Mouse (Mus musculus): ENCODE results near the gene Gpc3. TPM values are rescaled to one million over a fixed set of nuclear protein-coding genes. Genes with fewer than 3 reads are reported as not detected.

Gpc3 gene
- total RNA-seq, 1 experiment from 2014 or later, result 1.8 TPM

- ATAC-seq (replicated peaks in 1 of 2; ENCODE audit: insufficient read depth in 1 of 2, low FRiP score in 2 of 2, low TSS enrichment in 1 of 2, low read depth in 1 of 2, poor library complexity in 2 of 2, severe bottlenecking in 2 of 2), result no peak
Observed at GRCm38 (mm10) chrX:52603143-52603542, 10.6 kb downstream of the Gpc3 start.

DNA sequence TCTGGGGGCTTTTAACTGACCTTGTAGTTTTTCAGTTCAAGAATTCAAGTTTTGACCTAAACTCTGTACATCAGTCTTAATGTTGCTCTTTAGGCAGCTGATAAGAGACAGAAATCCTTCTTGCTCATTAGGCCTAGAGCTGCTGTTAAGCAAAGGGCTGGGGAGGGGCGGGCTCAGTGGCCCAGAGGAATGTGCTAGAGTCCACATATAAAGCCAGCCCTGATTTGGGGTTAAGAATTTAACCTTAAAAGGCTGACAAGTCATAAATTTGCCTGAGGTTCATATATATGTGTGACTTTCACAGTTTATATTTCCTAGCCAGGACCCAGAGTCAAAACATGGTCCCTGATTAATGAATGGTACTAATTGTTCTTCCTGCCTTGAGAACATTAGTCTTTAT is 14.5 kb downstream of the Gpc3 start:
- no peak for ATAC-seq (replicated peaks in 1 of 2; ENCODE audit: insufficient read depth in 1 of 2, low FRiP score in 2 of 2, low TSS enrichment in 1 of 2, low read depth in 1 of 2, poor library complexity in 2 of 2, severe bottlenecking in 2 of 2)

GRCm38 (mm10) chrX:52587671-52588070 is 26.1 kb downstream of the Gpc3 start:
- no peak for ATAC-seq (replicated peaks in 1 of 2; ENCODE audit: insufficient read depth in 1 of 2, low FRiP score in 2 of 2, low TSS enrichment in 1 of 2, low read depth in 1 of 2, poor library complexity in 2 of 2, severe bottlenecking in 2 of 2)

DNA sequence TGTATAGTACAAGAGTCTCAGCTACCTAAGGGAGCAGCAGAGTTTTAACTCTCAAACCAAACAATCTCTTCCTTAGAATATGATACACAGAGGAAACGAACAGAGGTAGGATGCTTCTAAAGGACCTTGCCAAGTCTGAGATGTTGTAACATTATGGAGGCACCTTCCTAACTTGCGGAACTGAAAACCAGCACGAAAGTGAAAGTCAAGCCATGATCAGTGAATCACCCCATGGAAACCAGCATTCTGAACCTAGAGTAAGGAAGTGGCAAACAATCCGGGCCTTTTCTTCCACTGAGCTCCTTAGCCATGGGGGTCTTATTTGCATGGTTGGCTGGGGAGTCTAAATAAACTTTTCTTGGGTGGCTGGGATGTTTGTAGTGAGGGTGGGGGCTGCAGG is 53.8 kb downstream of the Gpc3 start:
- no peak for ATAC-seq (replicated peaks in 1 of 2; ENCODE audit: insufficient read depth in 1 of 2, low FRiP score in 2 of 2, low TSS enrichment in 1 of 2, low read depth in 1 of 2, poor library complexity in 2 of 2, severe bottlenecking in 2 of 2)

- ATAC-seq (replicated peaks in 1 of 2; ENCODE audit: insufficient read depth in 1 of 2, low FRiP score in 2 of 2, low TSS enrichment in 1 of 2, low read depth in 1 of 2, poor library complexity in 2 of 2, severe bottlenecking in 2 of 2), result no peak
Observed at GRCm38 (mm10) chrX:52558526-52558925, 55.2 kb downstream of the Gpc3 start.

DNA sequence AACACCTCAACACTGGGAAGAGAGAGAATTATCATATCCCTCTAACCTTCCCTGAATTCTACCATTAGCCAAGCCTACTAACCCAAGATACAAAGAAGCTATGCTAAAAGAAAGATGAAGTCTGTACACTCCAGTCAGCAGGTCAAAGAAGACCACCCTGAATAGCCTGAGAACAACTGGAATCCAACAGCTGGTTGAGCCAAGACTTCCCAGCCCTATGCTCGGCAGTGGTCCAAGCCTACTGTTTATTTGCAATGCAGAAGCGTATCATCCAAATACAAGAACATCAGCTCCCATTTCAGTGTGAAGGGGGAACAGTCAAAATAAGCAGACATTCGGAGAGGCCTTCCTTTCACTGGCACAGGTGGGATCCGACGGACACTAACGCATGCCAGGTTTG is 56.3 kb downstream of the Gpc3 start:
- ATAC-seq (replicated peaks in 1 of 2; ENCODE audit: insufficient read depth in 1 of 2, low FRiP score in 2 of 2, low TSS enrichment in 1 of 2, low read depth in 1 of 2, poor library complexity in 2 of 2, severe bottlenecking in 2 of 2), result no peak

DNA sequence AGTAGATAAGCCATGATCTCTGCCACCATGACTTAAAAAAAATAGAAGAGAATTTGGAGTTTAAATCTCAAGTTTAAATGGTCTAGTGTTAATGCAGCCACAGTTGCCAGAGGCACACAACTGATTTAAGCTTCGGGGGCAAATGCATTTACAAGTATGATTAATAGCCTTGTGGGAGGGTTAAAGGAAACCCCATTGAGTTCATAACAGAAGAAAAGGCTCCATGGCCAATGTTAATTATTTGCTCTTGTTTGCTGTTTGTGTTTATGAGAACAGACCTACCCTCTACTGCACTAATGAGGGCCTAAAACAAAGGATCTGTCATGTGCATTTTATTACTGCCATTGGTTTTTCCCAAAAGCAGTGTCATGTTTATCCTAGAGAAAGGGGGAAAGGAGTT is 62.5 kb downstream of the Gpc3 start:
- ATAC-seq (replicated peaks in 1 of 2; ENCODE audit: insufficient read depth in 1 of 2, low FRiP score in 2 of 2, low TSS enrichment in 1 of 2, low read depth in 1 of 2, poor library complexity in 2 of 2, severe bottlenecking in 2 of 2), result no peak

- no peak for ATAC-seq (replicated peaks in 1 of 2; ENCODE audit: insufficient read depth in 1 of 2, low FRiP score in 2 of 2, low TSS enrichment in 1 of 2, low read depth in 1 of 2, poor library complexity in 2 of 2, severe bottlenecking in 2 of 2)
Observed at GRCm38 (mm10) chrX:52544623-52545022, 69.1 kb downstream of the Gpc3 start.

- no peak for ATAC-seq (replicated peaks in 1 of 2; ENCODE audit: insufficient read depth in 1 of 2, low FRiP score in 2 of 2, low TSS enrichment in 1 of 2, low read depth in 1 of 2, poor library complexity in 2 of 2, severe bottlenecking in 2 of 2)
Observed at GRCm38 (mm10) chrX:52537282-52537681, 76.5 kb downstream of the Gpc3 start.

DNA sequence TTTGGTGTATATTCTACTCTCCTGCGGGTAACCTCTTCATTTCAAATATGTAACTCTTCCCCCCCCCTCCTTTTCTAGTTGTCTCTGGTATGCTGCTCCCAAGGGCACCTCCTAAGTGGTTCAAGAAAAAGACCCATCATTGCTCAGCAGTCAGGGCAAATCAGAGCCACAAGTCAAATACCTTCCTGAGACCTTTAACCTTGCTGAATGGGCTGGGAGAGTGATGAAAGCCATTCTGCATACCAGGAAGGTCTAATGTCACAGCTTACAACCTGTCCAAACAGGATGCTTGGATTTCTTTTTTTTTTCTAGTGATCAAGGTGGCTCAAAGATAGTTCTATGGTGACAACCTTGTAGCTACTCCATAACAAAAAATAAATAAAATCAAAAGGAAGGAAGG is 80.0 kb downstream of the Gpc3 start:
- no peak for ATAC-seq (replicated peaks in 1 of 2; ENCODE audit: insufficient read depth in 1 of 2, low FRiP score in 2 of 2, low TSS enrichment in 1 of 2, low read depth in 1 of 2, poor library complexity in 2 of 2, severe bottlenecking in 2 of 2)

DNA sequence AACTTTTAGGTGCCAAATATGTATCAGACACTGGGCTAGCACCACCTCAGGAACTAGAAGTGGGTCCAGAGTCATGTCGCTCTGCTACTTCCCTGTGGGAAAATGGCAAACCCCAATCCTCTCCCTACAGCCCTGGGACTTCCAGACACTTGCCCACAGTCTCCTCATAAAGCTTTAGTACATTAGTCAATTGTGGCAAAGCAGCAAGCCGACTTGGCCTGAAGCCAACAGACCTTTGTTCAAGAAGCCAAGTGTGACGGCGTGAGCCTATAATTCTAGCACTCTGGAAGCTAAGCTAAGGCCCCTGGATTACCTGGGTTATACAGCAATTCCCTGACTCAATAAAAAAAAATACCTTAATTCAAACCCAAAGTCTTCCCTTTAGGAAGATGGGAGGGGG is 80.7 kb downstream of the Gpc3 start:
- no peak for ATAC-seq (replicated peaks in 1 of 2; ENCODE audit: insufficient read depth in 1 of 2, low FRiP score in 2 of 2, low TSS enrichment in 1 of 2, low read depth in 1 of 2, poor library complexity in 2 of 2, severe bottlenecking in 2 of 2)

DNA sequence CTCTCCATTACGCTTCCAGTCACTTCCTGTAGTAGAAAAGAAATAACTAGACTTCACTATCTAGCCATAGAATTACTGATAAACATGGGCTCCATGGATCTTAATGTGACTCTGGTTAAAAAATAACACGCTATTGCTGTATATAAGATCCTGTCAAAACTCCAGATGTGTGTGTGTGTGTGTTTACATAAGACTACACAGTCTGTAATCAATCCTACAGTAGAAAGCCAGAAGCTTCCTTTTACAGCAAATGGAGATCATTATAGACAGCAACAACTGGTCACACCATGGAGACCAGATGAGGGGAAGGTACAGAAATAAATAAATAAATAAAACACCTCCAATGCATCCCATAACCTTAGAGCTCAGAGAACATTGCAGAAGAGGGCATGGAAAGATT is 81.6 kb downstream of the Gpc3 start:
- ATAC-seq (replicated peaks in 1 of 2; ENCODE audit: insufficient read depth in 1 of 2, low FRiP score in 2 of 2, low TSS enrichment in 1 of 2, low read depth in 1 of 2, poor library complexity in 2 of 2, severe bottlenecking in 2 of 2), result no peak

GRCm38 (mm10) chrX:52526086-52526485 is 87.7 kb downstream of the Gpc3 start:
- ATAC-seq (replicated peaks in 1 of 2; ENCODE audit: insufficient read depth in 1 of 2, low FRiP score in 2 of 2, low TSS enrichment in 1 of 2, low read depth in 1 of 2, poor library complexity in 2 of 2, severe bottlenecking in 2 of 2), result no peak

GRCm38 (mm10) chrX:52525132-52525531 is 88.6 kb downstream of the Gpc3 start:
- no peak for ATAC-seq (replicated peaks in 1 of 2; ENCODE audit: insufficient read depth in 1 of 2, low FRiP score in 2 of 2, low TSS enrichment in 1 of 2, low read depth in 1 of 2, poor library complexity in 2 of 2, severe bottlenecking in 2 of 2)

DNA sequence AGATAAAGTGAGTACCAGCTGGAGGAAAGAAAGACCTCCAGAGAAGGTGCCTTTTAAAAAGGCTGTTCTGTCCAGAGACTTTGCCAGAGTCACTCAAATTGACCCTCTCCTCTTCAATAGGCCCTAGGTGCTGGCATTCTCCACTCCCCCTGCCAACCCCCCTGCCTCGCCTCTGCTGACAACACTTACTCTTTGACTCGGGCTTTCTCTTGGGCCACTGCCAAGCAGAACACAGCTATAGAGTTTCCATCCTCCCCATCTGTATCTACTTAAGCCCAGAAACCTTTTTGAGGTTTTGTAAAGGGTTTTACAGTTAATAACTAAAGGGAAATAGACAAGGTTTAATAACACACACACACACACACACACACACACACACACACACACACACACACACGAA is 99.2 kb downstream of the Gpc3 start:
- peak in 1 of 2 experiments; percentile 10; a peak in 1 of 4 replicates for ATAC-seq (replicated peaks in 1 of 2; ENCODE audit: insufficient read depth in 1 of 2, low FRiP score in 2 of 2, low TSS enrichment in 1 of 2, low read depth in 1 of 2, poor library complexity in 2 of 2, severe bottlenecking in 2 of 2)

GRCm38 (mm10) chrX:52511151-52511550 is 102.6 kb downstream of the Gpc3 start:
- ATAC-seq (replicated peaks in 1 of 2; ENCODE audit: insufficient read depth in 1 of 2, low FRiP score in 2 of 2, low TSS enrichment in 1 of 2, low read depth in 1 of 2, poor library complexity in 2 of 2, severe bottlenecking in 2 of 2), result no peak

GRCm38 (mm10) chrX:52503857-52504256 is 109.9 kb downstream of the Gpc3 start:
- ATAC-seq (replicated peaks in 1 of 2; ENCODE audit: insufficient read depth in 1 of 2, low FRiP score in 2 of 2, low TSS enrichment in 1 of 2, low read depth in 1 of 2, poor library complexity in 2 of 2, severe bottlenecking in 2 of 2), result no peak

GRCm38 (mm10) chrX:52489461-52489860 is 124.3 kb downstream of the Gpc3 start:
- ATAC-seq (replicated peaks in 1 of 2; ENCODE audit: insufficient read depth in 1 of 2, low FRiP score in 2 of 2, low TSS enrichment in 1 of 2, low read depth in 1 of 2, poor library complexity in 2 of 2, severe bottlenecking in 2 of 2), result no peak

DNA sequence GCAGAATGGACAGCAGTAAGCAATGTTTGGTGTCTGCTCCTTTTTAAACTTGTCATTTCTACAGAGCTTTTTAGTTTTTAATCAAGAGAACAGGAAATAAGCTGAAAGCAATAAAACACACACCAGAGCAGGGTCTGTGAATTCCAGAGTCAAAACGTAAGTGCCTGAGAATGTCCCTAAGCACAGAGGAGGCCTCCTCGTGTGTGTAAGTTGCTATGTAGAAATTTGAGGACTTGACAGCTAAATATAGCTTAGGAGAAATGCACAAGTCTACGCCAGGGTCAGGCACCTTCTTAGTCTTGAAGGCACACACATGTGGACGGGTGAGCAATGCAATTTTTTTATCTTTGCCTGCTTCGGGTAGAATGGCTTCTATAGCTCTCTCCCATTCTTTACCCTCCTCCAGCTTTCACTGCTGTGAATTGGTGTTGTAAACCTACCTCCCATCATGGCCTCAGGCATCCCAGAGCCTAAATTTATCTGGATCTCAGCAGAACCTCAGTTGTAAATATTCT is 158.6 kb downstream of the Gpc3 start:
- ATAC-seq (replicated peaks in 1 of 2; ENCODE audit: insufficient read depth in 1 of 2, low FRiP score in 2 of 2, low TSS enrichment in 1 of 2, low read depth in 1 of 2, poor library complexity in 2 of 2, severe bottlenecking in 2 of 2), result no peak

Measured in hematopoietic stem cell, adult 5-6 weeks (primary cell).